8 mouse cellular contexts compared by ENCODE assay signal in the genomic region with DNA sequence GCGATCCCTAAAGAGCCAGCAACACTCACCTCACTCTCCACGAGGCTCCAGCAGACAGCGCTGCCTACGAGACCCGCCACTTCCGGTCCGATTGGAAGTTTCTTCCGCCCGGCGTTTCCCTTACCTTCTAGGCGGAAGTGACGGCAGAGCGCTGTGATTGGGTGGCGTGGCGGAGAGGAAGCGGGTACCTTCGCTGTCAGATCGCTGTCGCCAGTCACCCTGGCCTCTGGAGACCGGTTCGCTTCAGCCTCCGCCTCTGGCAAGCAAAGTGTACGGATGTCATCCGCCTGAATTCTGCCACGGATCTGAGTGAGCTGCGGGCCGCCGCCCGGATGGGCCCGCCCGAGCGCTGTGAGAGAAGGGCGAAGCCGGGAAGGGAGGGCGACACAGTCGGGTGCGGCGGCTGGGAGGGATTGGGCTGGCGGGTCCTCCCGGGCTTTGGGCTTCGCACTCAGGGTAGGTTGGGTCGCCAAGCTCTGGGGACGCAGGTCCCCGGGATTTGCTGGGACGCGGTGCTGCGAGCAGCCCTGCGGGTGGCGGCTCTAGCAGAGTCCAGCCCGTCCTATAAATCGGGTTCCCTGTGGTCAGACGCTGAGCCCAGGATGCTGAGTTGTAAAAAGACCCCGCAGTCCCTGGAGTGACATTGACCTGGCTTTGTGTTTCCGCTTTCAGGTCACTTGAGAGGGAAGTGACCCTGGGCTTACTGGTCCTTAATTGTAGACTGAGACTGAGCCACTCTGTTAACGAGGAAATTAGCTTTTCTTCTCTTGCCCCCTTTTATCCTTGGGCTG. TPM values are rescaled to one million over a fixed set of nuclear protein-coding genes. Genes with fewer than 3 reads are reported as not detected.
DNase-seq lines count a peak whose midpoint lies in the region; ATAC-seq and TF ChIP-seq lines count a peak whose summit lies in the region.

A gene (plus strand): TSS at position 67 of the 791 bp plus-strand sequence.
A gene (minus strand): TSS at position 93 of the 791 bp plus-strand sequence.

- peaks cover 7 to 23% of the 10 kb centered on the region in 2 experiments for H3K36me3 ChIP-seq in MEL (ENCODE audit: control insufficient read depth in 1 of 2, insufficient read depth in 2 of 2, low read length in 2 of 2)
- peaks cover 12% of the 10 kb centered on the region for H3K36me3 ChIP-seq in forebrain, postnatal 0 days (ENCODE audit: insufficient read depth)
- peaks cover 20% of the 10 kb centered on the region for H3K36me3 ChIP-seq in lung, embryonic 15.5 days

- H3K9me3 ChIP-seq in MEL (replicated peaks; ENCODE audit: insufficient read depth, low read length): no peaks in the 10 kb centered on the region
- H3K9me3 ChIP-seq in forebrain, postnatal 0 days (ENCODE audit: low read length): no peaks in the 10 kb centered on the region
- no peaks in the 10 kb centered on the region for H3K9me3 ChIP-seq in lung, embryonic 15.5 days

- ATAC-seq in forebrain, postnatal 0 days: peak; percentile 100
- ATAC-seq in lung, embryonic 15.5 days (ENCODE audit: borderline replicate concordance, extremely low read depth, low FRiP score, low TSS enrichment): peak; percentile 99

- H3K4me1 ChIP-seq in MEL (ENCODE audit: control insufficient read depth in 1 of 2, insufficient read depth in 2 of 2, low read length in 2 of 2): peaks cover 3 to 14% of the 10 kb centered on the region in 2 experiments; a peak in 3 of 4 replicates
- peaks cover 8% of the 10 kb centered on the region; the same call in 1 of the 2 replicates for H3K4me1 ChIP-seq in cerebellum, adult 2 months (ENCODE audit: control insufficient read depth, insufficient read depth, low read length)
- peaks cover 9% of the 10 kb centered on the region; the same call in 1 of the 2 replicates for H3K4me1 ChIP-seq in forebrain, postnatal 0 days (ENCODE audit: insufficient read depth)
- H3K4me1 ChIP-seq in lung, embryonic 15.5 days: peaks cover 12% of the 10 kb centered on the region

- TF ChIP-seq RAD21 in MEL (IDR thresholded peaks at IDR 0.05; ENCODE audit: low read depth, low read length): no peak

- TF ChIP-seq POLR2A in MEL (IDR thresholded peaks at IDR 0.05; ENCODE audit: control insufficient read depth in 1 of 2, insufficient read depth in 1 of 2, low read depth in 1 of 2, low read length in 2 of 2, poor library complexity in 1 of 2): peak; percentile 72 to 92
- peak; percentile 95 for TF ChIP-seq POLR2A in cerebellum, adult 2 months (IDR thresholded peaks at IDR 0.05; ENCODE audit: borderline replicate concordance, insufficient read depth, low read length)

- peak within 1 kb of the TSS; percentile 68 for H3K4me2 ChIP-seq in forebrain, postnatal 0 days (ENCODE audit: low read depth)
- H3K4me2 ChIP-seq in lung, embryonic 15.5 days: peak within 1 kb of the TSS; percentile 69

- H3K27ac ChIP-seq in MEL (ENCODE audit: control insufficient read depth, low read depth, low read length): peak within 1 kb of the TSS; percentile 63
- H3K27ac ChIP-seq in cerebellum, adult 2 months (ENCODE audit: insufficient read depth, low read length): peak within 1 kb of the TSS; percentile 80
- H3K27ac ChIP-seq in forebrain, postnatal 0 days (ENCODE audit: low read depth, low read length): peak within 1 kb of the TSS; percentile 88
- H3K27ac ChIP-seq in lung, embryonic 15.5 days: peak within 1 kb of the TSS; percentile 82

- peaks cover 18% of the 10 kb centered on the region for H3K79me2 ChIP-seq in MEL (ENCODE audit: control insufficient read depth, insufficient read depth, low read length, poor library complexity)

- peak within 1 kb of the TSS; percentile 89 to 98 for H3K4me3 ChIP-seq in MEL (ENCODE audit: control insufficient read depth in 1 of 2, insufficient read depth in 1 of 2, low read depth in 2 of 2, low read length in 2 of 2)
- peak within 1 kb of the TSS; percentile 90 for H3K4me3 ChIP-seq in cerebellum, adult 2 months (replicated peaks; ENCODE audit: insufficient read depth, low read depth, low read length)
- peak within 1 kb of the TSS; percentile 72 for H3K4me3 ChIP-seq in forebrain, postnatal 0 days (ENCODE audit: low read depth, low read length)
- peak within 1 kb of the TSS; percentile 81 for H3K4me3 ChIP-seq in lung, embryonic 15.5 days

- no peaks in the 10 kb centered on the region for H3K27me3 ChIP-seq in MEL (ENCODE audit: control insufficient read depth in 1 of 2, insufficient read depth in 2 of 2, low read length in 2 of 2)
- H3K27me3 ChIP-seq in cerebellum, adult 2 months (ENCODE audit: control insufficient read depth, insufficient read depth, low read length): no peaks in the 10 kb centered on the region
- no peaks in the 10 kb centered on the region for H3K27me3 ChIP-seq in forebrain, postnatal 0 days (ENCODE audit: insufficient read depth, low read length)
- H3K27me3 ChIP-seq in lung, embryonic 15.5 days: no peaks in the 10 kb centered on the region

- TF ChIP-seq CTCF in MEL (IDR thresholded peaks at IDR 0.05 in 2 of 3, conservative IDR thresholded peaks at IDR 0.05 in 1 of 3; ENCODE audit: control insufficient read depth in 1 of 3, insufficient read depth in 1 of 3, low read depth in 2 of 3, low read length in 3 of 3, poor library complexity in 1 of 3, severe bottlenecking in 1 of 3): no peak
- TF ChIP-seq CTCF in cerebellum, adult 2 months (IDR thresholded peaks at IDR 0.05; ENCODE audit: borderline replicate concordance, insufficient read depth, low read depth, low read length): no peak
- peak; percentile 18; the same call in 1 of the 2 replicates for TF ChIP-seq CTCF in forebrain, postnatal 0 days (IDR thresholded peaks at IDR 0.05; ENCODE audit: low read depth)

- peak; percentile 97 for DNase-seq in MEL (ENCODE audit: low read depth, low spot score)
- peak; percentile 95 for DNase-seq in cerebellum, adult 2 months
- peak; percentile 98 for DNase-seq in forebrain, postnatal 0 days
- peak; percentile 95 for DNase-seq in heart, postnatal 4 days
- DNase-seq in layer of hippocampus, adult 8-10 months (ENCODE audit: low spot score in 2 of 2): peak; percentile 93
- DNase-seq in ovary, adult 18-20 months (ENCODE audit: low spot score): peak; percentile 86
- peak; percentile 98 for DNase-seq in thymus, postnatal 0 days (ENCODE audit: low spot score)

- peak within 1 kb of the TSS; percentile 85 for H3K9ac ChIP-seq in MEL (ENCODE audit: control insufficient read depth, low read depth, low read length, poor library complexity, severe bottlenecking)
- H3K9ac ChIP-seq in forebrain, postnatal 0 days: peak within 1 kb of the TSS; percentile 87
- H3K9ac ChIP-seq in lung, embryonic 15.5 days: peak within 1 kb of the TSS; percentile 75

- under 1% methylated on average over 55 of the region's 55 CpGs for WGBS in cerebellum, adult 2 months
- 1% methylated on average over 55 of the region's 55 CpGs for WGBS in forebrain, postnatal 0 days
- under 1% methylated on average over 53 of the region's 55 CpGs for WGBS in lung, embryonic 15.5 days

- no peak for TF ChIP-seq EP300 in MEL (IDR thresholded peaks at IDR 0.05; ENCODE audit: low read depth in 1 of 2, low read length in 2 of 2)

TF ChIP-seq in MEL, 35 proteins besides CTCF, POLR2A, EP300 and RAD21 (continues in another document):
- TF ChIP-seq TCF12 (IDR thresholded peaks at IDR 0.05; ENCODE audit: low read depth, low read length): peak; percentile 67
- no peak for TF ChIP-seq GATA1 (IDR thresholded peaks at IDR 0.05; ENCODE audit: low read depth, low read length)
- TF ChIP-seq POLR2AphosphoS2 (IDR thresholded peaks at IDR 0.05; ENCODE audit: low read length): peak; percentile 74
- TF ChIP-seq RCOR1 (IDR thresholded peaks at IDR 0.05; ENCODE audit: low read depth, low read length): no peak
- no peak for TF ChIP-seq ZC3H11A (IDR thresholded peaks at IDR 0.05; ENCODE audit: low read depth, low read length)
- TF ChIP-seq TAL1 (IDR thresholded peaks at IDR 0.05; ENCODE audit: low read length): no peak
- TF ChIP-seq UBTF (IDR thresholded peaks at IDR 0.05; ENCODE audit: borderline replicate concordance, insufficient read depth, low read depth, low read length): no peak
- no peak; the same call in 1 of the 2 replicates for TF ChIP-seq KAT2A (conservative IDR thresholded peaks at IDR 0.05; ENCODE audit: low read depth, low read length)
- no peak for TF ChIP-seq SMC3 (IDR thresholded peaks at IDR 0.05; ENCODE audit: low read depth, low read length)
- no peak for TF ChIP-seq E2F4 (IDR thresholded peaks at IDR 0.05; ENCODE audit: borderline replicate concordance, low read depth, low read length)
- TF ChIP-seq JUND (IDR thresholded peaks at IDR 0.05; ENCODE audit: low read depth, low read length): no peak
- peak; percentile 89 for TF ChIP-seq TBP (IDR thresholded peaks at IDR 0.05; ENCODE audit: low read depth, low read length)
- no peak for TF ChIP-seq BHLHE40 (IDR thresholded peaks at IDR 0.05; ENCODE audit: borderline replicate concordance, low read depth, low read length)
- peak; percentile 77 for TF ChIP-seq NELFE (IDR thresholded peaks at IDR 0.05; ENCODE audit: low read depth, low read length)

RNA-seq across cellular contexts. Expression of the first gene that starts in this region (rescaled TPM):
- 16.7 and 17.3 TPM in 2 replicates for total RNA-seq in MEL (2012; rRNA removed)
- polyA plus RNA-seq in MEL (2012; ENCODE audit: insufficient read depth in 1 of 2, insufficient read length in 2 of 2, low read depth in 1 of 2, low replicate concordance in 2 of 2, missing spikeins in 1 of 2): 10 to 100 TPM in 1 of 2 experiments, not detected in 1; 14.6 TPM
- polyA plus RNA-seq in cerebellum, adult 2 months (2012; rRNA removed): 37.2 and 37.8 TPM in 2 replicates
- 27.5 and 27.8 TPM in 2 replicates for total RNA-seq in forebrain, postnatal 0 days (2014; rRNA removed)
- 29.9 and 33.2 TPM in 2 replicates for polyA plus RNA-seq in forebrain, postnatal 0 days (2015; fragmentation: Nextera tagmentation; extraction: Ambion mirVana)
- total RNA-seq in heart, postnatal 4 days (2021): 10 to 100 TPM; 13.9 to 14.2 TPM
- total RNA-seq in layer of hippocampus, adult 8-10 months (2022): 10 to 100 TPM; 34.2 to 47.2 (median 41.8) TPM
- polyA plus RNA-seq in lung, embryonic 15.5 days (2015; fragmentation: Nextera tagmentation; extraction: Ambion mirVana): 24.0 and 24.3 TPM in 2 replicates
- 30.9 and 34.9 TPM in 2 replicates for polyA plus RNA-seq in thymus, postnatal 0 days (2015; fragmentation: Nextera tagmentation; extraction: Ambion mirVana)

RNA-seq across cellular contexts. Expression of the second gene that starts in this region (rescaled TPM):
- total RNA-seq in MEL (2012; rRNA removed): 109 and 123 TPM in 2 replicates
- polyA plus RNA-seq in MEL (2012; ENCODE audit: insufficient read depth in 1 of 2, insufficient read length in 2 of 2, low read depth in 1 of 2, low replicate concordance in 2 of 2, missing spikeins in 1 of 2): 100 to 1,000 TPM in 1 of 2 experiments, 10 to 100 TPM in 1; 76.5 to 160 TPM
- 24.2 and 28.8 TPM in 2 replicates for polyA plus RNA-seq in cerebellum, adult 2 months (2012; rRNA removed)
- total RNA-seq in forebrain, postnatal 0 days (2014; rRNA removed): 20.5 and 22.5 TPM in 2 replicates
- polyA plus RNA-seq in forebrain, postnatal 0 days (2015; fragmentation: Nextera tagmentation; extraction: Ambion mirVana): 18.1 and 23.3 TPM in 2 replicates
- 10 to 100 TPM; 12.9 to 20.1 TPM for total RNA-seq in heart, postnatal 4 days (2021)
- total RNA-seq in layer of hippocampus, adult 8-10 months (2022): 10 to 100 TPM; 23.0 to 27.2 (median 23.7) TPM
- polyA plus RNA-seq in lung, embryonic 15.5 days (2015; fragmentation: Nextera tagmentation; extraction: Ambion mirVana): 42.2 and 42.3 TPM in 2 replicates
- polyA plus RNA-seq in thymus, postnatal 0 days (2015; fragmentation: Nextera tagmentation; extraction: Ambion mirVana): 54.3 and 58.9 TPM in 2 replicates

Comparison
In these comparisons a context has a peak if more than half of its experiments do, and no peak if none do; other contexts are left out.
1. Peak in every context shown above with its lines: DNase-seq, ATAC-seq, H3K4me3 ChIP-seq and H3K27ac ChIP-seq.